Comparison of ENCODE assay signal across 22 mouse cellular contexts in genomic region chr10:24647996-24648738, GRCm38 (mm10). TPM values are rescaled to one million over a fixed set of nuclear protein-coding genes. Genes with fewer than 3 reads are reported as not detected.
DNase-seq lines count a peak whose midpoint lies in the region; ATAC-seq and TF ChIP-seq lines count a peak whose summit lies in the region.
"Had no signal": no experiment of that assay in that cellular context is flagged by ENCODE, and none has a peak within 500 bp of the region (broad histone marks: within the 10 kb centered on the region; RNA-seq: fewer than 3 reads in every experiment).

No protein-coding gene starts in this region.

- no peaks in the 10 kb centered on the region for H3K9me3 ChIP-seq in limb, embryonic 10.5 days (replicated peaks)
- H3K9me3 ChIP-seq: forebrain, embryonic 15.5 days; intestine, embryonic 15.5 days; midbrain, embryonic 12.5 days; neural tube, embryonic 13.5 days had no signal

- no peak overlapping the region for H3K4me3 ChIP-seq in thymus, adult 2 months (ENCODE audit: control insufficient read depth, insufficient read depth, low read length)
- no peak overlapping the region for H3K4me3 ChIP-seq in limb, embryonic 10.5 days
- H3K4me3 ChIP-seq in myocyte, result no peak overlapping the region
- H3K4me3 ChIP-seq: erythroblast, embryonic 14.5 days; forebrain, embryonic 15.5 days; intestine, embryonic 15.5 days; midbrain, embryonic 12.5 days; neural tube, embryonic 13.5 days had no signal

- H3K36me3 ChIP-seq in thymus, adult 2 months (ENCODE audit: control insufficient read depth, insufficient read depth, low read length), result no peaks in the 10 kb centered on the region
- no peaks in the 10 kb centered on the region for H3K36me3 ChIP-seq in limb, embryonic 10.5 days
- no peaks in the 10 kb centered on the region for H3K36me3 ChIP-seq in myocyte (ENCODE audit: control insufficient read depth, insufficient read depth)
- H3K36me3 ChIP-seq: forebrain, embryonic 15.5 days; intestine, embryonic 15.5 days; midbrain, embryonic 12.5 days; neural tube, embryonic 13.5 days had no signal

- peak overlapping the region; percentile 19; the same call in 1 of the 2 replicates for H3K27ac ChIP-seq in thymus, adult 2 months (ENCODE audit: control insufficient read depth, insufficient read depth, low read length)
- H3K27ac ChIP-seq in limb, embryonic 10.5 days, result peak overlapping the region; percentile 44; the same call in 1 of the 2 replicates
- H3K27ac ChIP-seq: forebrain, embryonic 15.5 days; hindbrain, embryonic 14.5 days; intestine, embryonic 15.5 days; macrophage; midbrain, embryonic 12.5 days; neural tube, embryonic 13.5 days had no signal

- peak; percentile 62; the same call in 1 of the 2 replicates for ATAC-seq in common myeloid progenitor, adult 5-6 weeks (replicated peaks; ENCODE audit: low read depth, poor library complexity, severe bottlenecking)
- ATAC-seq in inflammation-experienced regulatory T-cells, adult 6 months, result no peak
- ATAC-seq: CD4-positive, CD25-positive, alpha-beta regulatory T cell, adult 4 months; forebrain, embryonic 15.5 days; intestine, embryonic 15.5 days had no signal

- no peaks in the 10 kb centered on the region for H3K27me3 ChIP-seq in thymus, adult 2 months (ENCODE audit: control insufficient read depth, insufficient read depth, low read length)
- no peaks in the 10 kb centered on the region for H3K27me3 ChIP-seq in limb, embryonic 10.5 days (ENCODE audit: low read depth, poor library complexity, severe bottlenecking)
- no peaks in the 10 kb centered on the region for H3K27me3 ChIP-seq in myocyte (ENCODE audit: control insufficient read depth, insufficient read depth, insufficient read length)
- H3K27me3 ChIP-seq: forebrain, embryonic 15.5 days; intestine, embryonic 15.5 days; midbrain, embryonic 12.5 days; neural tube, embryonic 13.5 days had no signal

- no peak for DNase-seq in thymus, adult 2 months
- no peak for DNase-seq in thymus, adult 18-20 months
- no peak for DNase-seq in limb, embryonic 10.5 days (ENCODE audit: low spot score)
- no peak for DNase-seq in kidney, postnatal 25 days
- DNase-seq: adrenal gland, postnatal 25 days; cerebellum, adult 18-20 months; cerebellum, postnatal 25 days; heart, adult 11 months; heart, postnatal 36 days; lung, adult 18-20 months had no signal

- H3ac ChIP-seq in myocyte (ENCODE audit: control insufficient read depth, insufficient read length), result no peak overlapping the region

- 89% methylated on average over 6 of the region's 6 CpGs for WGBS in thymus, adult 2 months
- WGBS in limb, embryonic 10.5 days, result 90% methylated on average over 6 of the region's 6 CpGs

- no peak overlapping the region for H3K4me2 ChIP-seq in myocyte (ENCODE audit: low read depth)
- H3K4me2 ChIP-seq: forebrain, embryonic 15.5 days; hindbrain, embryonic 14.5 days; intestine, embryonic 15.5 days; liver, embryonic 11.5 days; midbrain, embryonic 12.5 days; neural tube, embryonic 13.5 days had no signal

- H3K79me2 ChIP-seq in myocyte (ENCODE audit: control insufficient read depth, insufficient read depth), result no peaks in the 10 kb centered on the region

- TF ChIP-seq CTCF in thymus, adult 2 months (IDR thresholded peaks at IDR 0.05; ENCODE audit: borderline replicate concordance, control insufficient read depth, extremely low read depth, insufficient read depth, low read length, poor library complexity), result no peak

- no peak for TF ChIP-seq POLR2A in thymus, adult 2 months (IDR thresholded peaks at IDR 0.05; ENCODE audit: control insufficient read depth, extremely low read depth, insufficient read depth, low read length, poor library complexity)
- no peak for TF ChIP-seq POLR2A in myocyte (IDR thresholded peaks at IDR 0.05; ENCODE audit: insufficient read length, low read depth)

- H3K4me1 ChIP-seq in thymus, adult 2 months (replicated peaks; ENCODE audit: control insufficient read depth, insufficient read depth, low read length), result no peaks in the 10 kb centered on the region
- no peaks in the 10 kb centered on the region for H3K4me1 ChIP-seq in limb, embryonic 10.5 days
- H3K4me1 ChIP-seq: forebrain, embryonic 15.5 days; intestine, embryonic 15.5 days; midbrain, embryonic 12.5 days; neural tube, embryonic 13.5 days had no signal

TF ChIP-seq in myocyte, 11 proteins besides CTCF, POLR2A, EP300 and RAD21:
- TF ChIP-seq E2F4 (IDR thresholded peaks at IDR 0.05; ENCODE audit: insufficient read depth) (no peak), CEBPB (IDR thresholded peaks at IDR 0.05; ENCODE audit: insufficient read depth, poor library complexity, severe bottlenecking) (0 out of 2 replicates have a peak, but pooled peaks have one; percentile 33)

RNA-seq across cellular contexts. Expression of gene Ccn2, which starts 52.9 kb away (rescaled TPM):
- polyA plus RNA-seq in thymus, adult 2 months (2012; rRNA removed), result 14.1 and 19.7 TPM in 2 replicates
- not detected in 2 replicates for total RNA-seq in common myeloid progenitor, adult 5-6 weeks (2017)
- polyA plus RNA-seq in limb, embryonic 10.5 days (2016; fragmentation: Nextera tagmentation; extraction: Ambion mirVana), result 4.0 and 4.3 TPM in 2 replicates
- polyA plus RNA-seq in myocyte (2012; fragmentation: generic; extraction: Trizol), result 7.2 TPM
- polyA plus RNA-seq in inflammation-experienced regulatory T-cells, adult 6 months (2017; shearing (Covaris generic)), result not detected
- polyA plus RNA-seq: CD4-positive, CD25-positive, alpha-beta regulatory T cell, adult 4 months; erythroblast, embryonic 14.5 days had no signal
